25 mouse cellular contexts compared by ENCODE assay signal in genomic region chr10:120429758-120430259, GRCm38 (mm10). TPM values are rescaled to one million over a fixed set of nuclear protein-coding genes. Genes with fewer than 3 reads are reported as not detected.
DNase-seq lines count a peak whose midpoint lies in the region; ATAC-seq and TF ChIP-seq lines count a peak whose summit lies in the region.
"Had no signal": no experiment of that assay in that cellular context is flagged by ENCODE, and none has a peak within 500 bp of the region (broad histone marks: within the 10 kb centered on the region; RNA-seq: fewer than 3 reads in every experiment).

No protein-coding gene starts in this region.

- DNase-seq in embryo, embryonic 10 days (ENCODE audit: low spot score) = peak; percentile 1
- DNase-seq in embryo, embryonic 9.5 days (ENCODE audit: extremely low spot score) = no peak
- no peak for DNase-seq in limb, embryonic 10.5 days (ENCODE audit: low spot score)
- DNase-seq in limb, embryonic 14.5 days (ENCODE audit: low spot score) = peak; percentile 57
- no peak for DNase-seq in urinary bladder, postnatal 14 days (ENCODE audit: low spot score)
- DNase-seq in hindbrain, embryonic 11.5 days (ENCODE audit: low spot score) = no peak
- DNase-seq: cerebellum, adult 11 months; cerebellum, postnatal 10 days; forebrain, postnatal 0 days; gastrocnemius, postnatal 25 days; heart, adult 2 months; kidney, adult 2 months; kidney, postnatal 36 days; liver, postnatal 0 days; right cerebral cortex, postnatal 4 days; thymus, adult 2 months had no signal

- peak overlapping the region; percentile 62 for H3K27ac ChIP-seq in limb, embryonic 12.5 days
- H3K27ac ChIP-seq in limb, embryonic 10.5 days = no peak overlapping the region
- H3K27ac ChIP-seq in bone marrow macrophage, adult 2 months (ENCODE audit: insufficient read depth, low read depth, low read length) = peak overlapping the region; percentile 81
- no peak overlapping the region for H3K27ac ChIP-seq in limb, embryonic 14.5 days (replicated peaks; ENCODE audit: low read depth, low read length)
- H3K27ac ChIP-seq in hindbrain, embryonic 11.5 days (ENCODE audit: low read depth, low read length) = no peak overlapping the region
- H3K27ac ChIP-seq: heart, adult 2 months; hindbrain, embryonic 13.5 days; midbrain, embryonic 10.5 days; neural tube, embryonic 13.5 days had no signal

- no peak overlapping the region for H3K9ac ChIP-seq in limb, embryonic 12.5 days (replicated peaks)
- H3K9ac ChIP-seq in limb, embryonic 14.5 days (ENCODE audit: low read depth, low read length, severe bottlenecking) = no peak overlapping the region
- H3K9ac ChIP-seq in hindbrain, embryonic 11.5 days (ENCODE audit: low read depth, low read length) = no peak overlapping the region
- H3K9ac ChIP-seq: forebrain, postnatal 0 days; hindbrain, embryonic 13.5 days; liver, postnatal 0 days; neural tube, embryonic 13.5 days had no signal

- H3K9me3 ChIP-seq in limb, embryonic 12.5 days = no peaks in the 10 kb centered on the region
- H3K9me3 ChIP-seq in limb, embryonic 10.5 days (replicated peaks) = no peaks in the 10 kb centered on the region
- no peaks in the 10 kb centered on the region for H3K9me3 ChIP-seq in limb, embryonic 14.5 days (ENCODE audit: control insufficient read depth, low read length)
- no peaks in the 10 kb centered on the region for H3K9me3 ChIP-seq in hindbrain, embryonic 11.5 days (ENCODE audit: control insufficient read depth, low read length)
- H3K9me3 ChIP-seq: heart, embryonic 13.5 days; hindbrain, embryonic 13.5 days; midbrain, embryonic 10.5 days; neural tube, embryonic 13.5 days had no signal

- no peak for TF ChIP-seq POLR2A in bone marrow macrophage, adult 2 months (IDR thresholded peaks at IDR 0.05; ENCODE audit: borderline replicate concordance, low read depth, low read length)
- no peak for TF ChIP-seq POLR2A in limb, embryonic 14.5 days (IDR thresholded peaks at IDR 0.05; ENCODE audit: borderline replicate concordance, extremely low read depth, insufficient read depth, insufficient read length)

- WGBS in limb, embryonic 12.5 days = 83% methylated on average over 5 of the region's 5 CpGs
- 89% methylated on average over 5 of the region's 5 CpGs for WGBS in limb, embryonic 10.5 days
- WGBS in limb, embryonic 14.5 days = 82% methylated on average over 5 of the region's 5 CpGs
- 91% methylated on average over 5 of the region's 5 CpGs for WGBS in hindbrain, embryonic 11.5 days

- peaks cover 56% of the 10 kb centered on the region for H3K36me3 ChIP-seq in limb, embryonic 12.5 days
- H3K36me3 ChIP-seq in limb, embryonic 10.5 days = peaks cover 87% of the 10 kb centered on the region
- H3K36me3 ChIP-seq in limb, embryonic 14.5 days (ENCODE audit: control insufficient read depth, insufficient read depth, low read length) = peaks cover 9% of the 10 kb centered on the region
- H3K36me3 ChIP-seq in hindbrain, embryonic 11.5 days (ENCODE audit: control insufficient read depth, insufficient read depth, low read length) = no peaks in the 10 kb centered on the region
- H3K36me3 ChIP-seq: hindbrain, embryonic 13.5 days; neural tube, embryonic 13.5 days had no signal

- H3K4me1 ChIP-seq in limb, embryonic 12.5 days (replicated peaks) = peaks cover 90% of the 10 kb centered on the region
- peaks cover 82% of the 10 kb centered on the region for H3K4me1 ChIP-seq in limb, embryonic 10.5 days
- peaks cover 55% of the 10 kb centered on the region for H3K4me1 ChIP-seq in bone marrow macrophage, adult 2 months (ENCODE audit: control insufficient read depth, insufficient read depth, low read length)
- H3K4me1 ChIP-seq in limb, embryonic 14.5 days (ENCODE audit: control insufficient read depth, insufficient read depth, low read length) = peaks cover 48% of the 10 kb centered on the region
- no peaks in the 10 kb centered on the region; the same call in none of the 2 replicates for H3K4me1 ChIP-seq in hindbrain, embryonic 11.5 days (replicated peaks; ENCODE audit: control insufficient read depth, insufficient read depth, low read length)

- H3K27me3 ChIP-seq in limb, embryonic 12.5 days = no peaks in the 10 kb centered on the region
- H3K27me3 ChIP-seq in limb, embryonic 10.5 days (ENCODE audit: low read depth, poor library complexity, severe bottlenecking) = no peaks in the 10 kb centered on the region
- H3K27me3 ChIP-seq in limb, embryonic 14.5 days (ENCODE audit: control insufficient read depth, insufficient read depth, low read length) = no peaks in the 10 kb centered on the region
- H3K27me3 ChIP-seq in hindbrain, embryonic 11.5 days (ENCODE audit: control insufficient read depth, insufficient read depth, low read length) = no peaks in the 10 kb centered on the region
- H3K27me3 ChIP-seq: heart, embryonic 13.5 days; hindbrain, embryonic 13.5 days; neural tube, embryonic 13.5 days had no signal

- no peak overlapping the region for H3K4me3 ChIP-seq in limb, embryonic 12.5 days (replicated peaks)
- no peak overlapping the region for H3K4me3 ChIP-seq in limb, embryonic 10.5 days
- no peak overlapping the region for H3K4me3 ChIP-seq in bone marrow macrophage, adult 2 months (ENCODE audit: insufficient read depth, low read length)
- H3K4me3 ChIP-seq in limb, embryonic 14.5 days (replicated peaks; ENCODE audit: low read length) = no peak overlapping the region
- H3K4me3 ChIP-seq in hindbrain, embryonic 11.5 days (ENCODE audit: low read depth, low read length) = no peak overlapping the region
- H3K4me3 ChIP-seq: heart, adult 2 months; heart, embryonic 13.5 days; hindbrain, embryonic 13.5 days; midbrain, embryonic 10.5 days; myocyte; neural tube, embryonic 13.5 days had no signal

- no peak for ATAC-seq in limb, embryonic 12.5 days (ENCODE audit: insufficient number of reproducible peaks, insufficient read depth, low FRiP score, low TSS enrichment, low read depth)
- no peak for ATAC-seq in limb, embryonic 14.5 days (ENCODE audit: low FRiP score, low read depth)
- ATAC-seq in hindbrain, embryonic 11.5 days (ENCODE audit: low FRiP score) = no peak
- ATAC-seq: forebrain, postnatal 0 days; liver, postnatal 0 days; midbrain, embryonic 16.5 days had no signal

- no peak overlapping the region for H3K4me2 ChIP-seq in limb, embryonic 12.5 days
- H3K4me2 ChIP-seq in limb, embryonic 14.5 days (replicated peaks; ENCODE audit: low read depth, low read length, severe bottlenecking) = no peak overlapping the region
- no peak overlapping the region for H3K4me2 ChIP-seq in hindbrain, embryonic 11.5 days (replicated peaks; ENCODE audit: low read depth, low read length)
- H3K4me2 ChIP-seq: heart, embryonic 13.5 days; liver, embryonic 11.5 days; neural tube, embryonic 13.5 days had no signal

- no peak for TF ChIP-seq CTCF in bone marrow macrophage, adult 2 months (IDR thresholded peaks at IDR 0.05; ENCODE audit: low read depth, low read length)

RNA-seq across cellular contexts. Expression of gene Hmga2, which starts 46.5 kb away (rescaled TPM):
- 128 and 132 TPM in 2 replicates for polyA plus RNA-seq in limb, embryonic 12.5 days (2016; fragmentation: Nextera tagmentation; extraction: Ambion mirVana)
- 129 and 160 TPM in 2 replicates for polyA plus RNA-seq in limb, embryonic 10.5 days (2016; fragmentation: Nextera tagmentation; extraction: Ambion mirVana)
- polyA plus RNA-seq in bone marrow macrophage, adult 2 months (2012; ENCODE audit: insufficient read depth, insufficient read length, missing spikeins) = 1.8 and 2.7 TPM in 2 replicates
- 75.5 and 90.3 TPM in 2 replicates for polyA plus RNA-seq in limb, embryonic 14.5 days (2012; rRNA removed)
- 32.0 and 38.9 TPM in 2 replicates for polyA plus RNA-seq in limb, embryonic 14.5 days (2014; fragmentation: Nextera tagmentation; extraction: Ambion mirVana)
- 39.6 and 42.9 TPM in 2 replicates for polyA plus RNA-seq in hindbrain, embryonic 11.5 days (2014; fragmentation: Nextera tagmentation; extraction: Ambion mirVana)
- polyA plus RNA-seq: heart, adult 2 months had no signal

Comparison
In these comparisons a context has a peak if more than half of its experiments do, and no peak if none do; other contexts are left out.
1. DNase-seq: peak in embryo, embryonic 10 days (single experiment) and limb, embryonic 14.5 days (single experiment); none in embryo, embryonic 9.5 days (single experiment), limb, embryonic 10.5 days (single experiment), urinary bladder, postnatal 14 days (single experiment) and hindbrain, embryonic 11.5 days (single experiment).
2. H3K27ac ChIP-seq: peak in limb, embryonic 12.5 days (single experiment) and bone marrow macrophage, adult 2 months (single experiment); none in limb, embryonic 10.5 days (single experiment), limb, embryonic 14.5 days (single experiment) and hindbrain, embryonic 11.5 days (single experiment).